ENCODE assay signal across 26 mouse cellular contexts in the genomic region with DNA sequence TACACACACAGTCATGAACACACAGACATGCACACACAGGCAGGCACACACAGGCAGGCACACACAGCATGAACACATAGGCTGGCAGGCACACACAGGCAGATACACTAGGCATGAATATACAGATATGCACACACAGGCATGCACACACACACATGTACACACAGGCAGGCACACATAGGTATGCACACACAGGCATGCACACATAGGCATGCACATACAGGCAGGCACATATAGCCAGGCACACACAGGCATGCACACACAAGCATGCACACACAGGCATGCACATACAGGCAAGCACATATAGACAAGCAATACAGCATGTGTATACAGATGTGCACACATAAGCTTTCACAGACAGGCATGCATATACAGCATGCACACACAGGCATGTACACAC.
"Had no signal": no experiment of that assay in that cellular context is flagged by ENCODE, and none has a peak within 500 bp of the region (broad histone marks: within the 10 kb centered on the region; RNA-seq: fewer than 3 reads in every experiment).

No protein-coding gene starts in this region.

- H3K9ac ChIP-seq: heart, embryonic 13.5 days; heart, embryonic 15.5 days; hindbrain, embryonic 12.5 days; hindbrain, embryonic 14.5 days; intestine, embryonic 15.5 days; limb, embryonic 12.5 days; liver, embryonic 13.5 days had no signal

- H3K27ac ChIP-seq: gastrocnemius, adult 2 months; heart, adult 2 months; heart, embryonic 13.5 days; heart, embryonic 15.5 days; hindbrain, embryonic 10.5 days; hindbrain, embryonic 12.5 days; hindbrain, embryonic 14.5 days; intestine, embryonic 15.5 days; layer of hippocampus, adult 2 months; left cerebral cortex, adult 2 months; limb, embryonic 10.5 days; limb, embryonic 12.5 days; liver, embryonic 13.5 days had no signal

- DNase-seq: gastrocnemius, adult 2 months; gastrocnemius, postnatal 10 days; gastrocnemius, postnatal 25 days; heart, adult 2 months; heart, postnatal 14 days; heart, postnatal 36 days; kidney, adult 18-20 months; kidney, adult 8-10 months; kidney, postnatal 10 days; kidney, postnatal 25 days; kidney, postnatal 4 days; liver; liver, embryonic 13.5 days had no signal

- H3K4me1 ChIP-seq: heart, embryonic 13.5 days; heart, embryonic 15.5 days; hindbrain, embryonic 10.5 days; hindbrain, embryonic 12.5 days; intestine, embryonic 15.5 days; limb, embryonic 10.5 days; limb, embryonic 12.5 days; liver, embryonic 13.5 days had no signal

- H3K36me3 ChIP-seq: heart, embryonic 13.5 days; heart, embryonic 15.5 days; hindbrain, embryonic 10.5 days; hindbrain, embryonic 12.5 days; intestine, embryonic 15.5 days; limb, embryonic 10.5 days; limb, embryonic 12.5 days; liver, embryonic 13.5 days had no signal

- H3K27me3 ChIP-seq: heart, embryonic 13.5 days; heart, embryonic 15.5 days; hindbrain, embryonic 12.5 days; intestine, embryonic 15.5 days; limb, embryonic 12.5 days; liver, embryonic 13.5 days had no signal

- ATAC-seq: hindbrain, embryonic 16.5 days; inflammation-experienced regulatory T-cells, adult 6 months; intestine, embryonic 15.5 days; intestine, postnatal 0 days had no signal

- H3K4me3 ChIP-seq: gastrocnemius, adult 2 months; heart, adult 2 months; heart, embryonic 13.5 days; heart, embryonic 15.5 days; hindbrain, embryonic 10.5 days; hindbrain, embryonic 12.5 days; intestine, embryonic 15.5 days; layer of hippocampus, adult 2 months; left cerebral cortex, adult 2 months; limb, embryonic 10.5 days; limb, embryonic 12.5 days; liver, embryonic 13.5 days had no signal

- H3K9me3 ChIP-seq: heart, embryonic 13.5 days; heart, embryonic 15.5 days; hindbrain, embryonic 10.5 days; hindbrain, embryonic 12.5 days; intestine, embryonic 15.5 days; limb, embryonic 10.5 days; limb, embryonic 12.5 days; liver, embryonic 13.5 days had no signal
